Mouse (Mus musculus): ENCODE measurements around the gene Pttg1ip.
A peak's percentile ranks its signal among the peaks of the same experiment; 100 is the strongest.

Pttg1ip gene

DNA sequence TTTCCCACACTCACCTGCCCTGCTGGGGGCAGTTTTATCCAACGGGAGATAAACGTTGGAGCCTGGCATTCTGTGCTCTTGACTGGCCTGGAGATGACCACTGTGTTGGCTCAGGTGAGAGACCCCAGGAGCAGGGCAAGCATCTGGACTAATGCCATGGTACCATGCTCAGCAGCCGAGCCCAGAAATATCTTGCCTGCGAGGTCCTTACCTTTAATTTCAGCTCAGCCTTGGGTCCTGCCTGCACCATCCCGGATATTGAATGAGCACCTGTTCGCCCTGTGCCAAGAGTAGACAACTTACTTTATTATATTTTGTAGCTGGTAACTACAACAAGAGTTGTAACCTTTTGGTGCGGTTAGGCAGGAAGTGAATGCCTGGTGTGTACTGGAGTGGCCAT, 25.3 kb downstream of the Pttg1ip start:
- DNase-seq (ENCODE audit: low spot score) = no peak

DNA sequence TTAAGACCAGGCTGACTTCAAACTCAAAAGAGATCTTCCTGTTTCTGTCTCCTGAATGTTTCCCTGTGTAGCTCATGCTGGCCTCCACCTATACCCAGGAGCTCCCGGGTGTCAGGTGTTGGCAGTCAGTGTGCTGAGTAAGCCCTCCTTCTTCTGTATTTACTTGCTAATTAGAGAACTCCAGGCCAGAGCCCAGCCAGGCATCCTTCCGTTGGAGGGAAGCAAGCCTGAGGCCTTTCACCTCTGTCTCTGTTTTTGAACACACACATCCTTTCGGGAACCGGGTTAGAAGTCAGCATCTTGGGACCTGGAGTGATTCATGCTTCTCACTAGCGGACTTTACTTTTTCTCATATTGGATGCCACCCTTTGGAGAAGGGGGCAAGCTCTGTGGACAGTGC, 25.9 kb downstream of the Pttg1ip start:
- no peak for DNase-seq (ENCODE audit: low spot score)

DNA sequence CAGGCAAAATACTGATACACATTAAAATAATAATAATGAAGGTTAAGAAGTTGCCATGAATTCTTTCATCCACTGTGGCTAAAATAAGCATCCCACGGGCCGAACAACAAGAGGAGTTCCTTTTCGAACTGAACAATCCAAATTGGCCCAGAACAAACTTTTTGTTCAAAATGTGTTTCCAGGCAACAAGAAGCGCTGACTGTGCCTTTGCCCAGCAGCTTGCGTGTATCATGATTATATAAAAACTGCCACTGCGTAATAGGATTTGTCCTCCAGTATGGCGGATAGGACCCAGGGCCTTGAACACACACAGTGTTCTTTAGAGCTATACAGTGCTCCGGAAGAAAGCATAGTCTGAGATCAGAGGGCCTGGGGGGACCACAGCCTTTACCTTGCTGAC, 27.1 kb downstream of the Pttg1ip start:
- no peak for DNase-seq (ENCODE audit: low spot score)

DNA sequence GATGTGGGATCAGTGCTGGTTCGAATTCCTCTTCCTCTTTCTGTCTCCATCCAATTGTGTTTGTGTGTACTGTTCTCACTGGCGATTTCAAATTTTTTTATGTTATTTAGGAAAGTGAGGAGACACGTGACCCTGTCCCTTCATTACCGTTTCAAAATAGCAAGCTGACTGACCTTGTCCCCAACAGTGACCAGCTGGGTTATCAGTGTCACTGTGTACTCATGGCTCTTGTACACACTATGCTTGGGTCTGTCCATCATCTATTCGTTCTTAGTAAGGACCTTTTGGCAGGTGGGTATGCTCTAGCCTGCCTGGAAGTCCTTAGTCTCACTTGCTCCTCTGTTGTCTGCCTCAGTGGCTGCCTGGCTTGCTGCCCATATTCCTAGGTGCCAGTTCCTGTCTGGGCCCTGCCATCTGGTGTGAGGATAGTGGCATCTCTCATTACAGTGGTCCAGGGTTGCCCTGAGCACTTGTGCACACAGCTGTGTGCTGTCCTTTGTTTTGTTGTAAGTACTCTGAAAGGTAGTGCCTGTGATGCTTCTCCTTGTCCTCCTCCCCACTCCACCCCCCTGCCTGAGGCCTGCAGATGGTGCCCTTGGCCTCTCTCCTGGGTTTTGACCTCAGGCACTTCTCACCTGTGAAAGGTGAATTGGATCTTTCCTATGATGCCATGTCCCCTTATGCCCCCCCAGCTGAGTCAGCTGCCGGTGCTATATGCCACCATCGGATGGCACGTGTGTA, 28.9 kb downstream of the Pttg1ip start:
- no peak for DNase-seq (ENCODE audit: low spot score)

DNA sequence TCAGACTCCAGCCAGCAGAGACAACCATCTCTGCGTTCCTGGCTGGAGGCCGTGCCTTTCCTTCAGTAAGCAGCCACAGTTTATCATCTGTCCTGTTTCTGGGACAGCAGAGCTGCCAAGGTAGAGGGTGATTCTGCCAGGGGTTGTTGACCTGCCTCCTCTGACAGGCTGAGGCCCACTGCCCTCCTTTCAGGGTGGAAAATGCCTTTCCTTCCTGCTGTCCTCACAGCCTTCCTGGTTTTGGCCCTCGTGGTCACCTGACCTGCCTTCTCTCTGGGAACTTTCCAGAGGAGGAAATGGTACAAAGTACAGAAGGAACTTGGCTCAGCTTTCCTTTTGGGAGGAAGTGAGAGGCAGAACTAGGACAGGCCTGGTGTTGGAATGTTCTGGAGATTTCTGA, 31.9 kb downstream of the Pttg1ip start:
- no peak for DNase-seq (ENCODE audit: low spot score)

DNA sequence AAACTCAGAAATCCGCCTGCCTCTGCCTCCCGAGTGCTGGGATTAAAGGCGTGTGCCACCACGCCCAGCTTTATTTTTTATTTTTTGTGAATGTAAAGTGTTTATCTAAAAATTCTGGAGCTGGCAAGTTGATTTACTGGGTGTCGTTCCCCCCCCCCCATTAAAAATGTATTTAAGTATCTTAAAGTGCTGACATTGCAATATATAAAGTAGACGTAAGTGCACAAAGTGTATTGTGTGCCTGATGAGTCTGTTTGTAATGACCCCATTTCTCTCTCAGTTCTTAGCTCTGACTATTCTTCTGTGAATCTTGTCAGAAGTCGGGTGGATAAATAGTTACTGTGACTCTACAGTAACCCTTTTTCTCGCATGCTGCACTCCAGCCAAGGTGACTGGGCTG, 34.1 kb downstream of the Pttg1ip start:
- DNase-seq (ENCODE audit: low spot score) = no peak

DNA sequence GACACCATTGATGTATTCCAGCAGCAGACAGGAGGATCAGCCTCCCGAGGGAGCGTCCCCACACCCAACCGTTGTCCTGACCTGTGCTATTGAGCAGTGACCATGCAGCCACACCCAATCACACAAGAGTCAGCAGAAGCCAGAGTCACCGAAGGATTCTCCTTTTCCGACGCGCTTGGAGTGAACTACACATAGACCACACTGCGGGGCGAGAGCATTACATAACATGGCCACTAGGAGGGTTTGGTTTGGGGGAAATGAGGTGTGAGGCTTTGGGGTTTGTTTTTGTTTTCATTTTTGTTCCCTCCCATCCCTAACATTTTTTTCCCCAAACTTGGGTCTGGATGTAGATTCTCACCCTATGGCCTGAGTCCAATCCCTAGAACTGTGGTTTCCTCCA, 34.6 kb downstream of the Pttg1ip start:
- DNase-seq (ENCODE audit: low spot score) = no peak

- no peak for DNase-seq (ENCODE audit: low spot score)
Observed at GRCm38 (mm10) chr10:77616926-77617325, 35.4 kb downstream of the Pttg1ip start.

DNA sequence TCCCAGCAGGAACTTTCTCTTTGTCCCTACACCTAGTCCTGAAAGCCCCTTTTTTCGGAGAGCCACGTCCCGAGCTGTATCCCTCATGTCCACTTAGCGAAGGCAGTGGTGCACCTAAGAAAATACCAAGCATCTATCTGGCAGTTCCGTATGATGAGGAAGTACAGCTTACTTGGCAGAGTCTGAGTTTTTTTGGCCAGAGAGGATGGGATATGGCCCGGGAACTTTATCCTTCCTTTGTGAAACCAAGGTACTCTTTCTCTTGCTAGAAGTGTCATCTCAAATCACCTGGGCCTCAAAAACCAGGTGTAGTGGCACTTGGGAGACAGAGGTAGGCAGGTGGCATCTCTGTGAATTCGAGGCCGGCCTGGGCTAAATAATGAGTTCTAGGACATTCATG, 40.0 kb downstream of the Pttg1ip start:
- DNase-seq (ENCODE audit: low spot score) = no peak

GRCm38 (mm10) chr10:77622055-77622988, 40.8 kb downstream of the Pttg1ip start, which contains the start of gene Ube2g2:
Gene Ube2g2, plus strand, starts transcription at chr10:77622275.
- peak; percentile 95 for DNase-seq (ENCODE audit: low spot score)

DNA sequence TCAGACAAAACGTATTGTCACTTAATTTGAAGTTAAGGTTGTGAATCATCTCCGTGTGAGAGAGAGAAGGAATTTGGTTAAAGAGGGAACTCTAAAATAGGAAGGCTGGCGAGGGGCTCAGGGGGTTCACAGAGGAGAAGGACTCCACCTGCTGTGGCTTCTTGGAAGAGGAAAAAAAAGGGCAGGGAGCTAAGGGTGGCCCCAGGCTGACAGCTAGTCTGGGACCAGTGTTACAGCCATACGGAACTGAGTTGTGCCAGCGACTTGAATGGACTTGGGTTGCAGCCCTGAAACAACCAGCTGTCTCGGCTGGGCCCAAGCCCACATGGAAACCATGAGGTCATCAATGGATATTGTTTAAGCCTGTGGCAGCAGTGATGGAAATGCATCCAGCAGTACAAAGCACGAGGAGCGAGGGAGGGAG, 41.6 kb downstream of the Pttg1ip start:
- no peak for DNase-seq (ENCODE audit: low spot score)

DNA sequence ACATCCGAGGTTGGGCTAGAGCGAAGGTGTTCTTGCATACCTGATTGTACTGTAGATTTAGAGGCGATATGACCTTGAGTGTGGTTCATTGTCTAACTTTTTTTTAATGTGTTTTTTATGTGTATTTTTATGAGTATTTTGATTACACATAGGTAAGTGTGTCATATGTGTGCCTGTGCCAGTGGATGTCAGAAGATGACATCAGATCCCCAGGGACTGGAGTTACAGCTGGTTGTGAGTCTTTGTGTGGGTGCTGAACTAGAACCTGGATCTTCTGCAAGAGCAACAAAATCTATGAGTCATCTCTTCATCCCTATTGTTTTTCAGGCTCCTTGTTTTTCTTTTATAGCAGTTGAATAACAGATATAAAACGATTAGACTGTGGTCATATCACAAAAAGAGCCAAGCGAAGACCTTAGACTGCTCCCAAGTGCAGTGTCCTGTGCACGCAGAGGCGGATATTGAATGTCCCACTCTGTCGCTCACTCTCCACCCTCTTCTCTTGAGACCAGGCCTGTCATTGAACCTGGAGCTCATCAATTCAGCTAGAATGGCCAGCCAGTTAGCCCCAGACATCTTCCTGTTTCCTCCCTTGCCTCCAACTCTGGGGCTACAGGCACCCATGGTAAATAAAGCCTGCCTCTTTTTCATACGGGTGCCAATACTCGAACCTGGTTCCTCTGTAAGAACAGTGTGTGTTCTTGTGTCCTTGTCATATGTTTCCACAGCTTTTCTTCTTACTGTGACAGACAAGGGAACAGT, 42.3 kb downstream of the Pttg1ip start:
- DNase-seq (ENCODE audit: low spot score) = no peak

GRCm38 (mm10) chr10:77624570-77624995, 43.1 kb downstream of the Pttg1ip start:
- no peak for DNase-seq (ENCODE audit: low spot score)

DNA sequence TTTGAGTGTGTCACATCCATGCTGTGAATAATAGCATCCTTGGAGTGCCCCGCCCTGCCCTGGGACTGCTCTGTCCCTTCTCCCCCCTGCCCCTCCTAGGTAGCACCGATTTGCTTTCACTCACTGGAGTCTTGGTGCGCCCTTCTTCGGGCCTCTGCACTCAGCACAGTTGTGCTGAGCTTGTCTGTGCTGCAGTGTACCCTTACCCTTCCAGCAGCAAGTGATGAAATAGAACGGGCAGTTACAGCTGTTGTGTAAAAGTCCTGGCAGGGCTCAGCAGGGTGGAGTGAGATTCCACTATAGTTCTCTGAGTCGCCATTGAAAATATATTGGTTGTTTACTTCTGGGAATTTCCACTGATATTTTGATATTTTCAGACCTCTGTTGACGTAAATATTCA, 44.5 kb downstream of the Pttg1ip start:
- DNase-seq (ENCODE audit: low spot score) = no peak

DNA sequence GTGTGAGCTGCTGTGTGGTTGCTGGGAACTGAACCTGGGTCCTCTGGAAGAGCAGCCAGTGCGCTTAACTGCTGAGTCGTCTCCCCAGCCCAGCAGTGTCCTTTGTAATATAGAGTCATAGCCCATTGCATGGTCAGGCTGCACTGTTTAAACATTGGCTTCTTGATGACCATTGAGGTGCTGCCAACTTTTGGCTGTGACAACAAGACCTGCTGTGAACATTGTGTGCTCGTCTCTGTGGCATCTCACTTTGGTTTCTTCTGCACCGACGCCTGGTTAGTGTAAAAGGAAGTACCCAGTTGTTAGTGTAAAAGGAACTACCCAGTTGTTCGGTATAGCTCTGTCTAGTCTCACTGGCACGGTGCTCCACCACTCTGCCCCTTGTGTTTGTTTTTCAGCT, 45.1 kb downstream of the Pttg1ip start:
- DNase-seq (ENCODE audit: low spot score) = no peak

GRCm38 (mm10) chr10:77627497-77627896, 46.0 kb downstream of the Pttg1ip start:
- DNase-seq (ENCODE audit: low spot score) = peak; percentile 72

DNA sequence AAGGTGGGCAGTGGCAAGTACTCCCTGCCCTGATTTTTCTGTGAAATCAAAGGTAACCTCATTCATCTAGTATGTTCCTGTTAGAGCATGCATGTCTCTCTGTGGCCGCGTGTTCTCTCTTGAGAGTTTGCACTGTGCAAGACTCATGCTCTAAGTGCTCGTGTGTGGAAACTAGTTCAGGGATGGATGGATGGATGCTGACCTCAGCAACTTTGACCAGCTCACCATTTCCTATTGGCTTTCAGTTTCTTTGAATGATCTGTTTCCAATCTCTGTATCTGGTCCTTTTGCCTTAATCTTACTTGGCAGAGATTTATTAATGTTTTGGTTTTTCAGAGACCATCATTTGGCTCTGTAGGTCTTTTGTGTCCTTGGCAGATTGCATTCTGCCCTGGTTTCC, 47.6 kb downstream of the Pttg1ip start:
- no peak for DNase-seq (ENCODE audit: low spot score)

DNA sequence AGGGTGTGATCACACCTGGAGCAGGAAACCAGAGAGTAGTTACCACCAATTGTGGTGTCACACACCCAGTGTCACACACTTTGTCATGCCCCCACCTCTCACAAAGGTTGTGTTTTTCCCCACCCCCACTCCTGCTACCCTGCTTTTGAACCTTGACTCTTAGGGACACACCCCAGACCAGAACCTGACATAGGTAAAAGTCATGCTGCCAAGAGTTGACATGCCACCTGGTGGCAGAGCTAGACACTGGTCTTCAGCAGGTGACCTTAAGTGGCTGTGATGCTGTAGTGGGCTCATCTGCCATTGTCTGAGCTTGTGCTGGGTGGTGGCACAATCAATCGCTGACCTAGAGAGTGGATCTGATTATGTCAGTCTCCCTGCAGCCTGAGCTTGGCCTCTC, 48.5 kb downstream of the Pttg1ip start:
- no peak for DNase-seq (ENCODE audit: low spot score)

DNA sequence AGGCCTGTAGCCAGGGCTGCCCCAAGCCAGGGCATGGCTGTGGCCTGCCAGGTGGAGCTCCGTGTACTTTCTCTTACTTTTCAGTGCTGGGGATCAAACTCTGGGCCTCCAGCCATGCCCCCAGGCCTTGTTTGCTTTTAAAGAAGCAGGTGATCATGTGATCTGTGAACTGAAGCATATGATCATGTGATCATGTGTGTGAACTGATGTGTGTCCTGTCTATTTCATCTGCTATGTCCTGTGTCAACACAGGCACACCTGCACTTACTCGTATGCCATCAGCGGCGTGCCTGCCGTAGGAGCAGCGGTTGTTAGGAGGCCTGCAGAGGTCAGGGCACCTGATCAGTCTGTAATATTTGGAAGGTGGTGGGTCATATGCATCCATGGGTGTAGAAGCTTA, 52.5 kb downstream of the Pttg1ip start:
- no peak for DNase-seq (ENCODE audit: low spot score)

DNA sequence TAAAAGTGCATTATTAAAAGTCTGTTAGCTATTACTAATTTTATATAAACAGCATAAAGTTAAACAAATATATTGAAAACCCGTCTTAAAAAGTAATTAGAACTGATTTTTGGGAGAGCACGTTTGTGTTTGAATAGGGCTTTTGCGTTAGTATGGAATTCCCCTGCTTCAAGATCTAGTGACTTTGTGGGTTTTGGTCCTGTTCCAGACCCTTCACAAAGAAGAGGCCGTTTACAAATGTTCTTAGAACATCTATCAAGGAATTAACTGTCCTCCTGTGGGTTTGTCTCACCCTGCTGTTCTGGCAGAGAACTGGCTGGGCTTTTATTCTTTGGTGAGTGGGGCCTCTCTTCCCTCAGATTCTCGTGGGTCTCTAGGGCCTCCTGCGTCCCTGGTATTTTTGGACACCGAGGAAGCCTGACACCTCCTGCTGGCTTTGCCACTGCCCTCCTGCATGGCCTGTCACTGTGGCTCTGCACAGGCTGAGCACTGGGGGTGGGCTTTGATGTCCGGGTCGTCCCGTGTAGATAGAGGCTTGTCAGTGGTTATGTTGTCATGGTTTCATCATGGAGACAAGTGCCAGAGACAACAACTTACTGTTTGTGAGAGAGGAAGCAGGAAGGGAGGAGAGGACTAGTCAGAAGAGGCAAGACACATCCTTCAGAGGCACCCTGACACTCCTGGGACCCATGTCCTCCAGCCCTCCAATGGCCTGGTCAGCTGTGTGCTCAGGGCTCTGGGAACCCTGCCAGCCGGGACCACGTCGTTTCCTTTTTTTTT, 53.1 kb downstream of the Pttg1ip start:
- DNase-seq (ENCODE audit: low spot score) = no peak

DNA sequence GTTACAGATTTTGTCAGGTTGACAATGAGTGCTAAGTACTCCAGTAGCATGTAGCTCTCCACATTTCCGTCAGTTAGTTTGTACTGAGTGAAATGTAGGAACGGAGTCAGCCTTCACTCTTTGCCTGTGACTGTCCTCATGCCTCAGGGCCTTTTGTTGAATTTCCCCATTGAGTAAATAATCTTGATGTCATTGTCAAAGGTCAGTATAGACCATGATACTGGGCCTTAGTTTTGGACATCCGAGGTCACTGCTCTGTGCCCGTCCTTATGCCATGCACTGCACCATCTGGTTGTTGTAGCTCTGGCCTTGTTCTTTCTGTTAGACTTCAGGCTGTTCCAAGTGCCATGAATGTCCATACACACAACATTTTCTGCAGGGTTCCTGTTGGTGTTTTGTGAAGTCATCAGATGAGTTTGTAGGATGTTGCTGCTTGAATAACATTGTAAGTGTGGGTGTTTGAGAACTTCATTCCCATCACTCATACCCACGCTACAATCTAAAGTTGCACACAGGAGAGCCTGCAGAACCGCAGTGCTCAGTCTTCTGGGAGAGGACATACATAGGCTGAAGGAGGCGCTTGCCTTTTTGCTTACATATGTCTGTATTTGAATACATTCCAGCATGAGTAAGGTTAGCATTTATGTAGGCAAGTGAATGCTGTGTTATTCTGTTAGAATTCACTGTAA, 54.9 kb downstream of the Pttg1ip start:
- no peak for DNase-seq (ENCODE audit: low spot score)

Measured in ovary, postnatal 14 days (tissue).